Mouse (Mus musculus): Measurements from ENCODE around the gene Elovl7. TPM values are rescaled to one million over a fixed set of nuclear protein-coding genes. Genes with fewer than 3 reads are reported as not detected.

Elovl7 gene
- polyA plus RNA-seq, 1 experiment from 2014 or later = 18.9 TPM

DNA sequence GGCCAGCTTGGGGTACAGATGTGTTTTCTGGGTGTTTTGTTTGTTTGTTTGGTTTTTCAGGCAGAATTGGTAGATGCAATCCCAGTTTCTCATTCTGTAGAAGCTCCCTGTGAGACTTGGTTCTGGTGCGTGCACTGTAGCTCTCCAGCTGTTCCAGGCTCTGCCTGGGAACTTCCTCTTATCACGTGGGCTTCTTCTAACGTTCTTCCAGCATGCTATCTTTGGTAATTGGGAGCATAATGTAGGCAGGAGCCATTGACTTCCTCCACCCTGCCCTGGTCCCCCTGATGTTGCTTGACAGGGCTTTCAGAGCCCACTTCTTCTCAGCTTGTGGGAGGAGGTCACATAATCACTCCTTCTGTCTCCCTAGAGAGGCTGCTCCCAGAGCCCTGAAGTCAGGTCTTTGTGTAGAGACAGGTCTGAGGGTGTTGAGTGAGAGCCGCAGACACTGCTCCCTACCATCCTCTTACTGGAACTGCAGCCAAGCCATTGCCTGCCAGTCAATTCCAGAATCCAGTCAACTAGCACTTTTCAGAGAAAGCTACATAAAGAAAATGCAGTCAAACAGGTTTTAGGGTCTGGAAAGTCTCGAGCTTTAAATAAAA is 86.2 kb downstream of the Elovl7 start:
- Histone ChIP-seq H3K4me2 (ENCODE audit: low read length) (no peak overlapping the region), H3K9ac (ENCODE audit: low read length) (no peak overlapping the region), H3K4me1 (replicated peaks; ENCODE audit: control insufficient read depth, insufficient read depth, low read length) (peaks cover 10% of the 10 kb centered on the region; the same call in 1 of the 2 replicates), H3K27me3 (replicated peaks; ENCODE audit: control insufficient read depth, insufficient read depth, low read length) (no peaks in the 10 kb centered on the region), H3K9me3 (ENCODE audit: control insufficient read depth, low read length) (no peaks in the 10 kb centered on the region), H3K4me3 (ENCODE audit: low read depth, low read length) (no peak overlapping the region), H3K36me3 (ENCODE audit: control insufficient read depth, insufficient read depth, low read length) (no peaks in the 10 kb centered on the region), H3K27ac (ENCODE audit: low read depth) (no peak overlapping the region)
- ATAC-seq (replicated peaks; ENCODE audit: low FRiP score, low TSS enrichment, low read depth) (0 out of 2 replicates have a peak, but pooled peaks have one; percentile 16), DNase-seq (ENCODE audit: low spot score) (peak; percentile 59)
- 17% methylated on average over 5 of the region's 5 CpGs for WGBS

- H3K36me3 ChIP-seq (ENCODE audit: control insufficient read depth, insufficient read depth, low read length) = no peaks in the 10 kb centered on the region
- no peak overlapping the region for H3K4me3 ChIP-seq (ENCODE audit: low read depth, low read length)
- H3K4me1 ChIP-seq (replicated peaks; ENCODE audit: control insufficient read depth, insufficient read depth, low read length) = peaks cover 10% of the 10 kb centered on the region; the same call in 1 of the 2 replicates
- H3K4me2 ChIP-seq (ENCODE audit: low read length) = no peak overlapping the region
- DNase-seq (ENCODE audit: low spot score) (no peak), ATAC-seq (replicated peaks; ENCODE audit: low FRiP score, low TSS enrichment, low read depth) (no peak)
- H3K9me3 ChIP-seq (ENCODE audit: control insufficient read depth, low read length) = no peaks in the 10 kb centered on the region
- 61% methylated on average over 7 of the region's 7 CpGs for WGBS
- H3K27me3 ChIP-seq (replicated peaks; ENCODE audit: control insufficient read depth, insufficient read depth, low read length) = no peaks in the 10 kb centered on the region
- no peak overlapping the region for H3K9ac ChIP-seq (ENCODE audit: low read length)
- H3K27ac ChIP-seq (ENCODE audit: low read depth) = no peak overlapping the region
These were observed 87.2 kb downstream of the Elovl7 start for GRCm38 (mm10) chr13:108301411-108301810.

DNA sequence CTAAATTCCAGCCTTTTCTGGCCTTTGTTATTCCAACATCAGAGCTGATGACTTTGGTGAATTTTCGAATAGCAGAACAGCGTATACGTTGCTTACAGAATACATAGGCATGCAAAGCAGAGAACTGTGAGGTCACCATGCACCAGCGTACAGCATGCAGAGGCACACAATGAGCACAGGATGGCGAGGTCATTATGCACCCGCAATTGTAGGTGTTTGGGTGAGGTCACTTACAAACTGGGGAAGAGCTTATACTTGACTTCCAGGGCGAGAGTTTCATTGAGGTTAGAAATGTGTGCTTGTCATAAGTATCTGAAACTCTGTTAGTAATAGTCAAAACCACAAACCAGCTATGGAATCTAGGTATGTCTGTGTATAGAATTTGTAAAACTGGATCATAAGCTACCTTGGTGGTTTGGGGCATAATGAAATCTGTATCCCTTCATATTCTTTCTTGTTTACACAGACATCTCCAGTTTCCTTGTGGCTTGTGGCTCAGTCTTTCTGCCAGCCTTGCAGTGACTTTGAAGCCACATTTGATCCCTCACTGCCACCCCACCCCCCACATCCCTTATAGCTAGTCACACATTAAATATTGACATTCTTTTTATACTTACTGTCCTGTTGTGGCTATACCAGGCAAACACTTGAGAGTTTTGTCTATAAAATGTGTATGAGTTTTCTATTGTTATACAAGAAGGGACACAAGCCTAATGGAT is 88.9 kb downstream of the Elovl7 start:
- WGBS = 82% methylated on average over 7 of the region's 7 CpGs
- no peak for DNase-seq (ENCODE audit: low spot score)
- H3K9me3 ChIP-seq (ENCODE audit: control insufficient read depth, low read length) = no peaks in the 10 kb centered on the region
- H3K9ac ChIP-seq (ENCODE audit: low read length) = no peak overlapping the region
- H3K4me1 ChIP-seq (replicated peaks; ENCODE audit: control insufficient read depth, insufficient read depth, low read length) = no peaks in the 10 kb centered on the region
- ATAC-seq (replicated peaks; ENCODE audit: low FRiP score, low TSS enrichment, low read depth) = no peak
- no peak overlapping the region for H3K4me3 ChIP-seq (ENCODE audit: low read depth, low read length)
- H3K27ac ChIP-seq (ENCODE audit: low read depth) = no peak overlapping the region
- no peaks in the 10 kb centered on the region for H3K36me3 ChIP-seq (ENCODE audit: control insufficient read depth, insufficient read depth, low read length)
- H3K27me3 ChIP-seq (replicated peaks; ENCODE audit: control insufficient read depth, insufficient read depth, low read length) = no peaks in the 10 kb centered on the region
- no peak overlapping the region for H3K4me2 ChIP-seq (ENCODE audit: low read length)

DNA sequence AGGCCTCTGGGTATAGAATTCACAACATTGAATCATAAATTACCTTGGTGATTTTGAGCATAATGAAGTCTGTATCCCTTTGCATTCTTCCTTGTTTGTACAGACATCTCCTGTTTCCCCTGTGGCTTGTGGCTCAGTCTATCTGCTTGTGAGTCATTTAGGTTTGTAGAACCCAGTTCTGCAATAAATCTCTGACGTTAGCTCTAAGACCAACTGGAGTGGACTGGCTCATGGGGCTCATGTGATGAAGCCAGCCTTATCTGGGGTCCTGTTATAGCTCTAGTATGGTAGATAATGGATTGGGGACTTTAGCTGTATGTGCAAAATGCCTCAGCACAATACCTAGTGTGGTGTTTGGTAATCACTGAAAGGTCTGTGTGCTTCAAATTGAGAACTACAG is 89.6 kb downstream of the Elovl7 start:
- ATAC-seq (replicated peaks; ENCODE audit: low FRiP score, low TSS enrichment, low read depth) (no peak), DNase-seq (ENCODE audit: low spot score) (no peak)
- H3K27me3 ChIP-seq (replicated peaks; ENCODE audit: control insufficient read depth, insufficient read depth, low read length) = no peaks in the 10 kb centered on the region
- H3K4me3 ChIP-seq (ENCODE audit: low read depth, low read length) = no peak overlapping the region
- H3K27ac ChIP-seq (ENCODE audit: low read depth) = no peak overlapping the region
- H3K4me1 ChIP-seq (replicated peaks; ENCODE audit: control insufficient read depth, insufficient read depth, low read length) = no peaks in the 10 kb centered on the region
- H3K9ac ChIP-seq (ENCODE audit: low read length) = no peak overlapping the region
- WGBS = 56% methylated on average over 1 of the region's 1 CpGs
- H3K4me2 ChIP-seq (ENCODE audit: low read length) = no peak overlapping the region
- H3K36me3 ChIP-seq (ENCODE audit: control insufficient read depth, insufficient read depth, low read length) = no peaks in the 10 kb centered on the region
- H3K9me3 ChIP-seq (ENCODE audit: control insufficient read depth, low read length) = no peaks in the 10 kb centered on the region

DNA sequence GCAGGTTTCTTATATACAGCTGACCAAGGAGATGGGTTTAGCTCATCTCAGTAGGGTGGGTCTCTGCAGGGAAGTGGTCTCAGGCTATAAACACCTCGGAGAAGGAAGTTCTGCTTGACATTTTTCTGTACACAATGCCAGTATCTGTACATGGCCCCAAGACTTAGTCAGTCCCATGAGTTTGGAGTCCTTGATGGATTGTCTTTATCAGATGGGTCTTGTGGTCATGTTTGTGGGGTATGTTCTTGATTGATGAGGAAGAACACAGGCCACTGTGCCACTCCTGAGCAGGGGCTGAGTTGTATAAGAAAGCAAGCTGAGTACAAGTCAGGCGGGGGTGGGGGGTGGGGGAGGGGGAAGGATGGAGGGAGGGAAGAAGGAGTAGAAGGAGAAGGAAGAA is 90.5 kb downstream of the Elovl7 start:
- no peak for DNase-seq (ENCODE audit: low spot score)
- 22% methylated on average over 2 of the region's 2 CpGs for WGBS
- no peaks in the 10 kb centered on the region for H3K9me3 ChIP-seq (ENCODE audit: control insufficient read depth, low read length)
- H3K27ac ChIP-seq (ENCODE audit: low read depth) = no peak overlapping the region
- no peaks in the 10 kb centered on the region for H3K36me3 ChIP-seq (ENCODE audit: control insufficient read depth, insufficient read depth, low read length)
- no peak overlapping the region for H3K4me2 ChIP-seq (ENCODE audit: low read length)
- no peak for ATAC-seq (replicated peaks; ENCODE audit: low FRiP score, low TSS enrichment, low read depth)
- H3K4me3 ChIP-seq (ENCODE audit: low read depth, low read length) = no peak overlapping the region
- no peak overlapping the region for H3K9ac ChIP-seq (ENCODE audit: low read length)
- H3K4me1 ChIP-seq (replicated peaks; ENCODE audit: control insufficient read depth, insufficient read depth, low read length) = no peaks in the 10 kb centered on the region
- no peaks in the 10 kb centered on the region for H3K27me3 ChIP-seq (replicated peaks; ENCODE audit: control insufficient read depth, insufficient read depth, low read length)

GRCm38 (mm10) chr13:108315702-108316486 is 101.7 kb downstream of the Elovl7 start, which contains the start of gene Depdc1b:
Gene Depdc1b (plus strand): TSS chr13:108316332.
- H3K27ac ChIP-seq (ENCODE audit: low read depth) = 0 out of 2 replicates have a peak within 1 kb of the TSS, but pooled peaks have one; percentile 38
- ATAC-seq (replicated peaks; ENCODE audit: low FRiP score, low TSS enrichment, low read depth) (peak; percentile 99), DNase-seq (ENCODE audit: low spot score) (peak; percentile 92)
- peak within 1 kb of the TSS; percentile 86 for H3K4me3 ChIP-seq (ENCODE audit: low read depth, low read length)
- WGBS = under 1% methylated on average over 48 of the region's 48 CpGs
- no peaks in the 10 kb centered on the region for H3K9me3 ChIP-seq (ENCODE audit: control insufficient read depth, low read length)
- no peaks in the 10 kb centered on the region for H3K27me3 ChIP-seq (replicated peaks; ENCODE audit: control insufficient read depth, insufficient read depth, low read length)
- H3K36me3 ChIP-seq (ENCODE audit: control insufficient read depth, insufficient read depth, low read length) = no peaks in the 10 kb centered on the region
- peaks cover 3% of the 10 kb centered on the region for H3K4me1 ChIP-seq (replicated peaks; ENCODE audit: control insufficient read depth, insufficient read depth, low read length)
- peak within 1 kb of the TSS; percentile 72 for H3K9ac ChIP-seq (ENCODE audit: low read length)
- H3K4me2 ChIP-seq (ENCODE audit: low read length) = peak within 1 kb of the TSS; percentile 96

GRCm38 (mm10) chr13:108316487-108316903 is 102.3 kb downstream of the Elovl7 start:
- no peaks in the 10 kb centered on the region for H3K27me3 ChIP-seq (replicated peaks; ENCODE audit: control insufficient read depth, insufficient read depth, low read length)
- H3K36me3 ChIP-seq (ENCODE audit: control insufficient read depth, insufficient read depth, low read length) = no peaks in the 10 kb centered on the region
- peak overlapping the region; percentile 72 for H3K9ac ChIP-seq (ENCODE audit: low read length)
- under 1% methylated on average over 32 of the region's 32 CpGs for WGBS
- no peak for DNase-seq (ENCODE audit: low spot score)
- peaks cover 3% of the 10 kb centered on the region for H3K4me1 ChIP-seq (replicated peaks; ENCODE audit: control insufficient read depth, insufficient read depth, low read length)
- ATAC-seq (replicated peaks; ENCODE audit: low FRiP score, low TSS enrichment, low read depth) = peak; percentile 69
- peak overlapping the region; percentile 86 for H3K4me3 ChIP-seq (ENCODE audit: low read depth, low read length)
- peak overlapping the region; percentile 96 for H3K4me2 ChIP-seq (ENCODE audit: low read length)
- H3K9me3 ChIP-seq (ENCODE audit: control insufficient read depth, low read length) = no peaks in the 10 kb centered on the region
- no peak overlapping the region for H3K27ac ChIP-seq (ENCODE audit: low read depth)

- ATAC-seq (replicated peaks; ENCODE audit: low FRiP score, low TSS enrichment, low read depth) (no peak), DNase-seq (ENCODE audit: low spot score) (no peak)
- Histone ChIP-seq H3K4me2 (ENCODE audit: low read length) (peak overlapping the region; percentile 96; the same call in 1 of the 2 replicates), H3K36me3 (ENCODE audit: control insufficient read depth, insufficient read depth, low read length) (no peaks in the 10 kb centered on the region), H3K9ac (ENCODE audit: low read length) (no peak overlapping the region), H3K4me3 (ENCODE audit: low read depth, low read length) (no peak overlapping the region), H3K27me3 (replicated peaks; ENCODE audit: control insufficient read depth, insufficient read depth, low read length) (no peaks in the 10 kb centered on the region), H3K9me3 (ENCODE audit: control insufficient read depth, low read length) (no peaks in the 10 kb centered on the region), H3K4me1 (replicated peaks; ENCODE audit: control insufficient read depth, insufficient read depth, low read length) (peaks cover 3% of the 10 kb centered on the region), H3K27ac (ENCODE audit: low read depth) (no peak overlapping the region)
- 95% methylated on average over 2 of the region's 2 CpGs for WGBS
These were observed 103.2 kb downstream of the Elovl7 start for GRCm38 (mm10) chr13:108317414-108317813.

All from intestine, embryonic 14.5 days (tissue).